Mouse (Mus musculus) midbrain, embryonic 14.5 days (tissue): ENCODE data around the gene Lsamp. TPM values are rescaled to one million over a fixed set of nuclear protein-coding genes. Genes with fewer than 3 reads are reported as not detected.

ENCODE experiments used
- ATAC-seq: fragments of 200-750 bp; cut with Nextera tagmentation; 2 replicates; pipeline ENCODE4 v1.8.0; 2017; ENCODE audit warnings: moderate number of reproducible peaks, moderate library complexity; ENCODE audit not compliant: low FRiP score, low TSS enrichment
- DNase-seq: peaks from one replicate; pipeline ENCODE4 v3.0.0-alpha.2; 2015
- H3K27ac ChIP-seq: fragments of 300-500 bp; sonication (generic); replicated peaks from 2 replicates; pipeline ENCODE4 v1.5.1; 2014; ENCODE audit warnings: mild to moderate bottlenecking, low read depth, low read length, moderate library complexity
- H3K27me3 ChIP-seq: fragments of 300-500 bp; sonication (generic); 2 replicates; pipeline ENCODE4 v1.6.1; 2014; ENCODE audit warnings: low read length, control low read depth, mixed read lengths; ENCODE audit not compliant: control insufficient read depth, insufficient read depth
- H3K36me3 ChIP-seq: fragments of 300-500 bp; sonication (generic); 2 replicates; pipeline ENCODE4 v1.6.1; 2014; ENCODE audit warnings: low read length, control low read depth; ENCODE audit not compliant: control insufficient read depth, insufficient read depth
- H3K4me1 ChIP-seq: fragments of 300-500 bp; sonication (generic); 2 replicates; pipeline ENCODE4 v1.6.1; 2014; ENCODE audit warnings: mild to moderate bottlenecking, antibody characterized with exemption, low read length, control low read depth; ENCODE audit not compliant: control insufficient read depth, insufficient read depth
- H3K4me2 ChIP-seq: fragments of 300-500 bp; sonication (generic); 2 replicates; pipeline ENCODE4 v1.6.1; 2014; ENCODE audit warnings: mild to moderate bottlenecking, low read length, moderate library complexity
- H3K4me3 ChIP-seq: fragments of 300-500 bp; sonication (generic); replicated peaks from 2 replicates; pipeline ENCODE4 v1.5.1; 2014; ENCODE audit warnings: low read depth, low read length
- H3K9ac ChIP-seq: fragments of 300-500 bp; sonication (generic); replicated peaks from 2 replicates; pipeline ENCODE4 v1.6.1; 2014; ENCODE audit warnings: mild to moderate bottlenecking, low read length, moderate library complexity
- H3K9me3 ChIP-seq: fragments of 300-500 bp; sonication (generic); 2 replicates; pipeline ENCODE4 v1.6.1; 2016; ENCODE audit warnings: low read length, control low read depth, mixed read lengths; ENCODE audit not compliant: control insufficient read depth
- WGBS: fragments of 180-500 bp; shearing (Covaris S2); extraction: QIAGEN DNeasy Blood & Tissue Kit; methylation state at CpG from one replicate; pipeline ENCODE4 v1.1.7; 2014; 5-methylcytosine and 5-hydroxymethylcytosine counted together
- polyA plus RNA-seq: library from polyadenylated mRNA; unstranded; fragments of >200 nt; fragmentation: Nextera tagmentation; extraction: Ambion mirVana; gene quantifications from 2 replicates; pipeline ENCODE4 v1.2.1, GENCODE M21; 2014

Gene Lsamp
- polyA plus RNA-seq, 1 experiment from 2014 or later = 79.5 TPM

GRCm38 (mm10) chr16:41524266-41524665 lies 1540.1 kb downstream of the Lsamp start:
- Histone ChIP-seq H3K4me1 (no peaks in the 10 kb centered on the region), H3K4me2 (no peak overlapping the region), H3K36me3 (no peaks in the 10 kb centered on the region), H3K27ac (no peak overlapping the region), H3K4me3 (no peak overlapping the region), H3K27me3 (no peaks in the 10 kb centered on the region), H3K9me3 (no peaks in the 10 kb centered on the region), H3K9ac (no peak overlapping the region)
- 63% methylated on average over 10 of the region's 10 CpGs for WGBS
- DNase-seq (peak; percentile 78), ATAC-seq (no peak)

DNA sequence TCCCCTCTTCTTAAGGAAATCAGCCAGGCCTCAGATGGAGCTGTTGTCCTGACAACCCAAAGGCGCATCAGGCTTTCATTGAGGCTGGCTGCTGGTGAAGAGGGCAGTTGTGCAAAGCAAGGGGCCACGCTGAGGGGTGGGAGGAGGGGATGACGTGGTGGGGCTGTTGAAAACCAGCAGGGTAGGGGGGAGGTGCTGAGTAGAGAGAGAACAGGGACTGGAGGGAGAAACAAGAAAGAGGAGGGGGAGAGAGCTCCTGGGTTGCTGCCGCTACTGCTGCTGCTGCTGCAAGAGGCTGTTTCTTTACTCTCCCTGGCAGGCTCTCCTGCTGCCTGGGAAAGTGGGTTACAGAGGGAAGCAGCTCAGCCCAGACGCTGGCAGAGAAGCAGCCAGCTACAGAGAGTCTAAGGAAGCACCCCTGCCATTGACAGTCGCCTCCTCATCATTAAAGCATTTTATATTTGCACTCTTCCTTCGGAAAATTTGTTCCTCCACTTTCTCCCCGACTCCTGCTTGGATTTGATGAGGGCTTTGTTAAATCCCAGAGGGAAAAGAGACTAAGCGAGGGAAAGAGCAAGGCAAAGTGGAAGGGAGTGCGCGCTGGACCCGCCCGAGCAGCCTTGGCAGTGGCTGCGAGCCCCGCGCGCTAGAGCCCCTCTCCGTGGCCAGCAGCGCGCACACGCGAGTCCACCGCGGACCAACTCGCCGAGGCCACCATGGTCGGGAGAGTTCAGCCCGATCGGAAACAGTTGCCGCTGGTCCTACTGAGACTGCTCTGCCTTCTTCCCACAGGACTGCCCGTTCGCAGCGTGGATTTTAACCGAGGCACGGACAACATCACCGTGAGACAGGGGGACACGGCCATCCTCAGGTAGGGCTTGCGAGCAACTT lies 1548.7 kb downstream of the Lsamp start:
- Histone ChIP-seq H3K27me3 (no peaks in the 10 kb centered on the region), H3K4me1 (peaks cover 11% of the 10 kb centered on the region), H3K4me3 (peak overlapping the region; percentile 64), H3K4me2 (peak overlapping the region; percentile 76), H3K9me3 (no peaks in the 10 kb centered on the region), H3K36me3 (no peaks in the 10 kb centered on the region), H3K9ac (peak overlapping the region; percentile 74), H3K27ac (peak overlapping the region; percentile 88)
- WGBS = under 1% methylated on average over 38 of the region's 38 CpGs
- peak; percentile 93 for ATAC-seq
- DNase-seq = peak; percentile 82

DNA sequence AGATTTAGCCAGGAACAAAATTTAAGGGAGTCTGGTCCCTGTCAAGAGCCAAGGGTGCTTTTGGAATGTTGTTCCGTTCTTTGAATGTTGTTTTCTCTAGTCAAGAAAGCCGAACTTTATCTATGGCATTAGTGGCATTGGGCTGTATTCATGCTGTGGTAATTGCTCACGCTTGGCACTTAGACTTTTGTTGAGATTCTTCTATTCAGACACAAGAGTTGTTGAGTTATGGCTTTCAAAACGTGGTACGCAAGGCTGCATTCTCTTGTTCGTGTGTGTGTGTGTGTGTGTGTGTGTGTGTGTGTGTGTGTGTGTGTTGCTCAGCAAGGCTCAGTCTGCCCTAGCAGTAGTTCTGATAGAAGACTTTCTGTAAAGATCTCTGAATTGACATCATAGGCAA lies 1549.5 kb downstream of the Lsamp start:
- H3K27ac ChIP-seq = peak overlapping the region; percentile 88
- no peak for ATAC-seq
- H3K9me3 ChIP-seq = no peaks in the 10 kb centered on the region
- peak overlapping the region; percentile 76 for H3K4me2 ChIP-seq
- H3K4me1 ChIP-seq = peaks cover 11% of the 10 kb centered on the region
- DNase-seq = peak; percentile 44
- H3K27me3 ChIP-seq = no peaks in the 10 kb centered on the region
- peak overlapping the region; percentile 64 for H3K4me3 ChIP-seq
- WGBS = 2% methylated on average over 6 of the region's 6 CpGs
- peak overlapping the region; percentile 74 for H3K9ac ChIP-seq
- H3K36me3 ChIP-seq = no peaks in the 10 kb centered on the region

DNA sequence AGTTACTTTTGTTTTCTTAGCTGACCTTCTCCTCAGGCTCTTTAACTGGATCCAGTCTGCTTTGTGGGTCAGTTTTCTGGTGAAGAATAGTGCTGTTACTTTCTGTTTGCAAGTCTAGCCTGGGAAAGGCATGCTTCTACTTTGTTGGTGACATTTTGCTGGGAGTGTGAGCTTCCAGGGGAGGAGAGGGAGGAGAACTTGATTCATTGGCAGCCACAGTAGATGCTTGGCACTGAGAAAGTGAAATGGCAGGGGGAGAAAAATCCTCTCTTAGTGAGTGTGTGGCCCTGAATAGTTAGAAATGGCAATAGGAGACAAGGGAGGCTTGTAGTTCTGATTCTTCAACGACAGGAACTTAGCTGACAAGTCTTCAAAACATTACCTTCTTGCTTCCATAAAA lies 1551.6 kb downstream of the Lsamp start:
- WGBS = 74% methylated on average over 1 of the region's 1 CpGs
- ATAC-seq (no peak), DNase-seq (no peak)
- no peaks in the 10 kb centered on the region for H3K9me3 ChIP-seq
- no peaks in the 10 kb centered on the region for H3K36me3 ChIP-seq
- H3K27me3 ChIP-seq = no peaks in the 10 kb centered on the region
- no peak overlapping the region for H3K27ac ChIP-seq
- no peak overlapping the region for H3K9ac ChIP-seq
- H3K4me3 ChIP-seq = peak overlapping the region; percentile 64
- H3K4me2 ChIP-seq = peak overlapping the region; percentile 76
- peaks cover 11% of the 10 kb centered on the region for H3K4me1 ChIP-seq

DNA sequence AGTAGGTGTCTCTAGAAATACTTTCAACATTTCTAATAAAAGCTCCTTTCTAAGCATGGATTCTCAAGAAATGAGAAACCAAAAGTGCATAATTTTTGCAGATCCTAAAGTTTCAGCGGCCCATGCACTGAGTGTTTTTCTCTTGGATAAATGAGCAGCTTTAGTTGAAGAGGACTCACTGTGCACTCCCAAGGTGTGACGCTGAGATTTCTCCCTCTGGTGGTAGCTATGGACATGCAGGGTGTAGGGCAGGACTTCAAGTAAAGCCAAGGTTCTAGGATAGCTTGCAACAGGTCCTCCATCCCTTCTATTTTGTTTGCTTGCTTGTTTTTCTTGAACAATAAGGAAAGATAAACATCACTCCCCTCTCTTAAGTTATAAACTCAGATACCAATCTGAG lies 1558.5 kb downstream of the Lsamp start:
- ATAC-seq (no peak), DNase-seq (no peak)
- Histone ChIP-seq H3K4me1 (no peaks in the 10 kb centered on the region), H3K27me3 (no peaks in the 10 kb centered on the region), H3K9ac (no peak overlapping the region), H3K36me3 (no peaks in the 10 kb centered on the region), H3K4me2 (no peak overlapping the region), H3K27ac (no peak overlapping the region), H3K9me3 (no peaks in the 10 kb centered on the region), H3K4me3 (no peak overlapping the region)
- WGBS = 44% methylated on average over 2 of the region's 2 CpGs

DNA sequence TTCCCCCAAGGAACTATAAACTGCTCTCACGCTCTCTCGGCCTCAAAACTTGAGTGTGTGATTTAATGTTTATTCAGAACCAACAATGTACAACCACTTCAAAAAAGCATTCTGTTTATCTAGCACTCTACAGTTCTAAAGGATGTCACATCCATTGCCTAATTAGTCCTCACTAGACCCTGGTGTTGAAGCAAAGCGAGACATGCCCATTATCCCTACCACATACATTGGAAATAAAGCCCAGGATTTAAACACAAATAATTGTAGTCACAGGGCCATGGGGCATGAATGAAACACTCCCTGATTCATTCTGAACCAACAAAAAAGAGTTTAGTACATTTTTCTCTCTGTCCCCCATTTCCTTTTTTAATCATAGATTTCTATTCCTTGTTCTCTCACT lies 1567.0 kb downstream of the Lsamp start:
- no peak for ATAC-seq
- Histone ChIP-seq H3K27me3 (no peaks in the 10 kb centered on the region), H3K4me3 (no peak overlapping the region), H3K27ac (peak overlapping the region; percentile 14), H3K4me1 (peaks cover 25% of the 10 kb centered on the region), H3K9ac (no peak overlapping the region), H3K36me3 (no peaks in the 10 kb centered on the region), H3K9me3 (no peaks in the 10 kb centered on the region), H3K4me2 (no peak overlapping the region)
- DNase-seq = no peak
- WGBS = 62% methylated on average over 3 of the region's 3 CpGs

DNA sequence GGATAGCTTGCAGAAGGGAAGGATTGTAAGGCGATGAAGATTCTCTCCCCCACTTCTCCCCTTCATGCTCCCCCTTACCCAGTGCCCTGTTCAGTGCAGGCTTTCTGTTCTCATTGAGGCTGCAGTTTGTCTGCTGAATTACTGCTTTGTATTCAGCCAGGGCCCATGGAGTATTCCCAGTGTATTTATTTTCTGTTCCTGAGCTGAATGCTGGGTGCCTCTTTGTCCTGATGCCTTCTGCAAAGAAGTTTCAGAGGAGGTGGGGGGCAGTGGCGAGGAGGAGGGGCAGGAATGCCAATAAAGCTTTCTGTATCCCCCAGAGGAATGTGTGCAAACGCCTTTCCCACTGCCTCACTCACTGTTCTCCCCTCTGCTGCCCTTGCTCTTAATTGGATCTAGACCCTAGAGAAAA lies 1567.7 kb downstream of the Lsamp start:
- peak overlapping the region; percentile 14 for H3K27ac ChIP-seq
- WGBS = 1% methylated on average over 3 of the region's 3 CpGs
- peaks cover 25% of the 10 kb centered on the region for H3K4me1 ChIP-seq
- H3K27me3 ChIP-seq = no peaks in the 10 kb centered on the region
- DNase-seq = peak; percentile 78
- no peak overlapping the region for H3K4me3 ChIP-seq
- H3K4me2 ChIP-seq = no peak overlapping the region
- no peaks in the 10 kb centered on the region for H3K36me3 ChIP-seq
- peak; percentile 88 for ATAC-seq
- H3K9me3 ChIP-seq = no peaks in the 10 kb centered on the region
- no peak overlapping the region for H3K9ac ChIP-seq

DNA sequence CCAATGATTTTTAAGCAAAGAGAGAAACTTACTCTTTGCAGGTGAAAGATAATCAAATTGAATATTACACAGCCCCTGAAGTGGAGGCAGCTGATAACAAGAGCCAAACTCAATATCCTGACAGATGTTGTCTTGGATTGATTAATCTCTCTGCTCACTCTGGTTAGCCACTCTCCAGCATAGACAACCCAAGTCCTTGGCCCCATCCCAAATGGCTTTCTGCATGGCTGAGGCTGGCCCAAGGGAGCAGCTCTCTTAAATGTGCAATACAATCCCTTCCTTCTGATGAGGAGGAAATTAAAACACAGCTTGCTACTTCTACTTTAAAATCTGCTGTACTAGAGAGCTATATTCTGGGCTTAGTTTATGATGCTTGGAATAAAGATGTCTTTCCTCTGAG lies 1572.9 kb downstream of the Lsamp start:
- no peak for ATAC-seq
- Histone ChIP-seq H3K27ac (no peak overlapping the region), H3K4me3 (no peak overlapping the region), H3K9ac (no peak overlapping the region), H3K27me3 (no peaks in the 10 kb centered on the region), H3K4me2 (no peak overlapping the region), H3K4me1 (0 out of 2 replicates have a peak, but pooled peaks cover 5% of the 10 kb centered on the region), H3K9me3 (no peaks in the 10 kb centered on the region), H3K36me3 (no peaks in the 10 kb centered on the region)
- no peak for DNase-seq

- Histone ChIP-seq H3K4me1 (0 out of 2 replicates have a peak, but pooled peaks cover 6% of the 10 kb centered on the region), H3K4me2 (no peak overlapping the region), H3K27me3 (no peaks in the 10 kb centered on the region), H3K36me3 (no peaks in the 10 kb centered on the region), H3K4me3 (no peak overlapping the region), H3K27ac (no peak overlapping the region), H3K9me3 (no peaks in the 10 kb centered on the region), H3K9ac (no peak overlapping the region)
- WGBS = 65% methylated on average over 2 of the region's 2 CpGs
- no peak for ATAC-seq
- DNase-seq = no peak
Observed at GRCm38 (mm10) chr16:41565233-41565632, 1581.1 kb downstream of the Lsamp start.
